8 mouse cellular contexts compared by ENCODE assay signal in genomic region chr8:93907987-93908441, GRCm38 (mm10).
DNase-seq lines count a peak whose midpoint lies in the region; TF ChIP-seq lines count a peak whose summit lies in the region.

No protein-coding gene starts in this region.

- TF ChIP-seq EP300 in heart, adult 2 months (IDR thresholded peaks at IDR 0.05; ENCODE audit: insufficient read depth, low read depth, low read length) = no peak

- no peak for TF ChIP-seq POLR2A in heart, adult 2 months (IDR thresholded peaks at IDR 0.05; ENCODE audit: insufficient read depth, low read depth, low read length)
- TF ChIP-seq POLR2A in olfactory bulb, adult 2 months (IDR thresholded peaks at IDR 0.05; ENCODE audit: insufficient read depth, low read depth, low read length) = no peak

- no peak overlapping the region for H3K9ac ChIP-seq in heart, adult 2 months (ENCODE audit: low read depth, low read length)

- H3K36me3 ChIP-seq in heart, adult 2 months (ENCODE audit: control insufficient read depth, insufficient read depth, low read length) = no peaks in the 10 kb centered on the region
- peaks cover 7% of the 10 kb centered on the region; the same call in 1 of the 2 replicates for H3K36me3 ChIP-seq in hindbrain, embryonic 10.5 days

- 29% methylated on average over 5 of the region's 5 CpGs for WGBS in heart, adult 2 months
- WGBS in hindbrain, embryonic 10.5 days = 49% methylated on average over 5 of the region's 5 CpGs
- WGBS in olfactory bulb, adult 2 months = 32% methylated on average over 5 of the region's 5 CpGs

- no peaks in the 10 kb centered on the region for H3K79me2 ChIP-seq in heart, adult 2 months (replicated peaks; ENCODE audit: control insufficient read depth, insufficient read depth, low read length)

- peaks cover 11% of the 10 kb centered on the region for H3K4me1 ChIP-seq in heart, adult 2 months (ENCODE audit: control insufficient read depth, insufficient read depth, low read length)
- peaks cover 40% of the 10 kb centered on the region for H3K4me1 ChIP-seq in hindbrain, embryonic 10.5 days (replicated peaks)
- peaks cover 38% of the 10 kb centered on the region for H3K4me1 ChIP-seq in olfactory bulb, adult 2 months (ENCODE audit: control insufficient read depth, insufficient read depth, low read length)

- no peaks in the 10 kb centered on the region for H3K9me3 ChIP-seq in hindbrain, embryonic 10.5 days

- no peak for TF ChIP-seq CTCF in heart, adult 2 months (IDR thresholded peaks at IDR 0.05)
- no peak for TF ChIP-seq CTCF in olfactory bulb, adult 2 months (IDR thresholded peaks at IDR 0.05; ENCODE audit: insufficient read depth, low read depth, low read length)

- intact Hi-C loops in heart, adult 2 months (cut with DNase I) = no loop called here

- peak overlapping the region; percentile 61 for H3K27ac ChIP-seq in heart, adult 2 months
- peak overlapping the region; percentile 79 for H3K27ac ChIP-seq in hindbrain, embryonic 10.5 days
- H3K27ac ChIP-seq in olfactory bulb, adult 2 months (ENCODE audit: insufficient read depth, low read depth, low read length) = peak overlapping the region; percentile 21

- H3K4me3 ChIP-seq in heart, adult 2 months = no peak overlapping the region
- H3K4me3 ChIP-seq in hindbrain, embryonic 10.5 days = no peak overlapping the region
- H3K4me3 ChIP-seq in olfactory bulb, adult 2 months (ENCODE audit: insufficient read depth, low read depth, low read length) = no peak overlapping the region

- DNase-seq in heart, adult 2 months = no peak
- DNase-seq in heart, adult 8-10 months (ENCODE audit: low spot score) = no peak
- peak; percentile 65 for DNase-seq in right cerebral cortex, adult 18-20 months
- no peak for DNase-seq in right cerebral cortex, postnatal 36 days (ENCODE audit: low spot score in 2 of 2)
- DNase-seq in hindbrain, embryonic 10.5 days (ENCODE audit: low spot score) = no peak
- DNase-seq in thymus, postnatal 4 days = no peak
- no peak for DNase-seq in embryo, embryonic 9.5 days (ENCODE audit: extremely low spot score)

- H3K27me3 ChIP-seq in heart, adult 2 months (ENCODE audit: control insufficient read depth, insufficient read depth, low read length) = no peaks in the 10 kb centered on the region
- H3K27me3 ChIP-seq in hindbrain, embryonic 10.5 days (ENCODE audit: insufficient read depth, poor library complexity, severe bottlenecking) = no peaks in the 10 kb centered on the region

Comparison
In these comparisons a context has a peak if more than half of its experiments do, and no peak if none do; other contexts are left out.
1. H3K27ac ChIP-seq: peak in every context shown above with its lines; median percentile 79 in hindbrain, embryonic 10.5 days; 61 in heart, adult 2 months; 21 in olfactory bulb, adult 2 months.